Mouse (Mus musculus) ES-Bruce4 (cell line): ENCODE measurements around the gene Cyp17a1.

Experiments
- EP300 ChIP-seq: IDR thresholded peaks from 2 replicates; pipeline ENCODE4 v1.6.1; 2011; ENCODE audit warnings: low read depth, low read length; ENCODE audit not compliant: insufficient read depth
- POLR2A ChIP-seq: IDR thresholded peaks from one replicate; pipeline ENCODE4 v1.8.1; 2011; ENCODE audit warnings: low read length; ENCODE audit not compliant: insufficient read depth

DNA sequence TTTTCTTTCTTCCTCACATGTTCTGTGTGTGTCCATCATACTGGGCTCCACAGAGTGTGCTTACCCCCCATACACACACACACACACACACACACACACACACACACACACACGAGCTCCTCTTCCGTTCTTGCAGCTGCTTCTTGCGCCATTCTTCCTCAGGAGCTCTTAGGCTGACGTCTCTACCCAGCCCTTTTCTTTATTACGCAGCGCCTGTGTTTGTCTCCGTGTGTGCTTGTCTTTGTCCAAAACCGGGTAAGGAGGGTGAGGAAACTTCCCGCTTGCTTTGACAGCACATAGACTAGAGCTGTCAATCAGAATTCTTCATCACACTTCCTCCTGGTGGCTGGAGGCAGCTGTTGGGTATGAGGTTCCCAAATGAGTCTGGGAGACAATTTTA is 54.6 kb downstream of the Cyp17a1 start:
- TF ChIP-seq EP300 (no peak), POLR2A (no peak)
